ENCODE assay signal across 8 mouse cellular contexts in the genomic region with DNA sequence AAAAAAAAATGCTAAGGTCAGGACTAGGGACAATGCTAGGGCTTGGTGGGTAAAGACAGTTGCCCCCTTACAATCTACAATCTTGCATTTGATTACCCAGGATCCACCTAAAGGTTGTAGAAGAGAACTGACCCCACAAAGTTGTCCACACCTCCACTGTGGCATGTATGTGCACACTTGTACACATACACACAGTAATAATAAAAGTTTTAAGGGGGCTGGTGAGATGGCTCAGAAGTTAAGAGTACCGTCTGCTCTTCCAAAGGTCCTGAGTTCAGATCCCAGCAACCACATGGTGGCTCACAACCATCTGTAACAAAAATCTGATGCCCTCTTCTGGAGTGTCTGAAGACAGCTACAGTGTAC. TPM values are rescaled to one million over a fixed set of nuclear protein-coding genes. Genes with fewer than 3 reads are reported as not detected.
DNase-seq lines count a peak whose midpoint lies in the region; ATAC-seq and TF ChIP-seq lines count a peak whose summit lies in the region.

No protein-coding gene starts in this region.

- H3K4me1 ChIP-seq in MEL (ENCODE audit: control insufficient read depth in 1 of 2, insufficient read depth in 2 of 2, low read length in 2 of 2), result peaks cover 6% of the 10 kb centered on the region in 2 experiments; a peak in 3 of 4 replicates
- H3K4me1 ChIP-seq in embryonic facial prominence, embryonic 15.5 days, result peaks cover 20% of the 10 kb centered on the region

- 89% methylated on average over 1 of the region's 1 CpGs for WGBS in embryonic facial prominence, embryonic 15.5 days
- WGBS in macrophage (ENCODE audit: missing documents), result 50% methylated on average over 1 of the region's 1 CpGs

- H3K4me2 ChIP-seq in embryonic facial prominence, embryonic 15.5 days (replicated peaks), result peak overlapping the region; percentile 80

- H3K9ac ChIP-seq in MEL (ENCODE audit: control insufficient read depth, low read depth, low read length, poor library complexity, severe bottlenecking), result peak overlapping the region; percentile 83
- H3K9ac ChIP-seq in embryonic facial prominence, embryonic 15.5 days, result no peak overlapping the region

- no peak for ATAC-seq in embryonic facial prominence, embryonic 15.5 days (ENCODE audit: insufficient number of reproducible peaks, low FRiP score, low TSS enrichment, low read depth)
- no peak for ATAC-seq in erythroid progenitor cell, adult 5-6 weeks (replicated peaks; ENCODE audit: low FRiP score, poor library complexity, severe bottlenecking)

- H3K4me3 ChIP-seq in MEL (ENCODE audit: control insufficient read depth in 1 of 2, insufficient read depth in 1 of 2, low read depth in 2 of 2, low read length in 2 of 2), result peak overlapping the region; percentile 74 to 84
- H3K4me3 ChIP-seq in embryonic facial prominence, embryonic 15.5 days (replicated peaks), result peak overlapping the region; percentile 99; the same call in 1 of the 2 replicates
- H3K4me3 ChIP-seq in macrophage (ENCODE audit: inconsistent target), result peak overlapping the region; percentile 96; the same call in 1 of the 2 replicates

- peak; percentile 3 for DNase-seq in kidney, adult 11 months
- no peak for DNase-seq in kidney, postnatal 25 days
- DNase-seq in MEL (ENCODE audit: low read depth, low spot score), result no peak
- no peak for DNase-seq in embryo, embryonic 11 days
- DNase-seq in spleen, postnatal 14 days (ENCODE audit: low spot score in 2 of 2), result no peak

- TF ChIP-seq EP300 in MEL (IDR thresholded peaks at IDR 0.05; ENCODE audit: low read depth in 1 of 2, low read length in 2 of 2), result no peak

- no peak for TF ChIP-seq POLR2A in MEL (IDR thresholded peaks at IDR 0.05; ENCODE audit: control insufficient read depth in 1 of 2, insufficient read depth in 1 of 2, low read depth in 1 of 2, low read length in 2 of 2, poor library complexity in 1 of 2)

- H3K27me3 ChIP-seq in MEL (ENCODE audit: control insufficient read depth in 1 of 2, insufficient read depth in 2 of 2, low read length in 2 of 2), result no peaks in the 10 kb centered on the region
- no peaks in the 10 kb centered on the region for H3K27me3 ChIP-seq in embryonic facial prominence, embryonic 15.5 days

- H3K36me3 ChIP-seq in MEL (ENCODE audit: control insufficient read depth in 1 of 2, insufficient read depth in 2 of 2, low read length in 2 of 2) (peaks cover 5 to 25% of the 10 kb centered on the region in 2 experiments; a peak in 3 of 4 replicates), macrophage (ENCODE audit: inconsistent target) (peaks cover 3% of the 10 kb centered on the region)
- H3K36me3 ChIP-seq in embryonic facial prominence, embryonic 15.5 days, result peaks cover 7% of the 10 kb centered on the region; the same call in 1 of the 2 replicates

- H3K27ac ChIP-seq in MEL (ENCODE audit: control insufficient read depth, low read depth, low read length) (peak overlapping the region; percentile 98), macrophage (no peak overlapping the region)
- no peak overlapping the region for H3K27ac ChIP-seq in embryonic facial prominence, embryonic 15.5 days (replicated peaks)

- no peak; a peak in 1 of 6 replicates for TF ChIP-seq CTCF in MEL (IDR thresholded peaks at IDR 0.05 in 2 of 3, conservative IDR thresholded peaks at IDR 0.05 in 1 of 3; ENCODE audit: control insufficient read depth in 1 of 3, insufficient read depth in 1 of 3, low read depth in 2 of 3, low read length in 3 of 3, poor library complexity in 1 of 3, severe bottlenecking in 1 of 3)

- no peaks in the 10 kb centered on the region for H3K9me3 ChIP-seq in MEL (replicated peaks; ENCODE audit: insufficient read depth, low read length)
- H3K9me3 ChIP-seq in embryonic facial prominence, embryonic 15.5 days (replicated peaks), result no peaks in the 10 kb centered on the region

- H3K79me2 ChIP-seq in MEL (ENCODE audit: control insufficient read depth, insufficient read depth, low read length, poor library complexity) (peaks cover 26% of the 10 kb centered on the region), macrophage (ENCODE audit: inconsistent target) (peaks cover 34% of the 10 kb centered on the region)

- no peak for TF ChIP-seq RAD21 in MEL (IDR thresholded peaks at IDR 0.05; ENCODE audit: low read depth, low read length)

TF ChIP-seq in MEL, 35 proteins besides CTCF, POLR2A, EP300 and RAD21:
- no peak for TF ChIP-seq USF2 (IDR thresholded peaks at IDR 0.05; ENCODE audit: borderline replicate concordance in 1 of 2, insufficient read depth in 1 of 2, low read depth in 1 of 2, low read length in 2 of 2)
- TF ChIP-seq MAX (IDR thresholded peaks at IDR 0.05; ENCODE audit: low read length), result no peak
- no peak for TF ChIP-seq MAZ (IDR thresholded peaks at IDR 0.05; ENCODE audit: low read depth, low read length)
- TF ChIP-seq GABPA (IDR thresholded peaks at IDR 0.05; ENCODE audit: low read depth, low read length), result no peak
- TF ChIP-seq SIN3A (IDR thresholded peaks at IDR 0.05; ENCODE audit: low read length), result no peak
- TF ChIP-seq JUND (IDR thresholded peaks at IDR 0.05; ENCODE audit: low read depth, low read length), result no peak
- TF ChIP-seq RCOR1 (IDR thresholded peaks at IDR 0.05; ENCODE audit: low read depth, low read length), result no peak
- peak; percentile 69 for TF ChIP-seq TBP (IDR thresholded peaks at IDR 0.05; ENCODE audit: low read depth, low read length)

RNA-seq across cellular contexts. Expression of a gene that starts 1.6 kb away (rescaled TPM):
- 232 and 283 TPM in 2 replicates for total RNA-seq in MEL (2012; rRNA removed)
- polyA plus RNA-seq in MEL (2012; ENCODE audit: insufficient read depth in 1 of 2, insufficient read length in 2 of 2, low read depth in 1 of 2, low replicate concordance in 2 of 2, missing spikeins in 1 of 2) (100 to 1,000 TPM; 142 to 174 TPM), macrophage (2018) (128 to 178 TPM (median 178 TPM) in 3 replicates)
- 266 and 270 TPM in 2 replicates for polyA plus RNA-seq in embryonic facial prominence, embryonic 15.5 days (2015; fragmentation: Nextera tagmentation; extraction: Ambion mirVana)
- total RNA-seq in macrophage (2018; cell fraction: chromatin; rRNA removed), result 100 to 1,000 TPM in 15 of 26 experiments, 10 to 100 TPM in 11; 52.0 to 145 (median 105) TPM
- total RNA-seq in macrophage (2018; cell fraction: cytosol; rRNA removed), result 100 to 1,000 TPM; 101 to 206 (median 139) TPM
- 100 to 1,000 TPM in 23 of 26 experiments, 10 to 100 TPM in 3; 73.0 to 417 (median 170) TPM for total RNA-seq in macrophage (2018; cell fraction: nucleus; rRNA removed)
- total RNA-seq in erythroid progenitor cell, adult 5-6 weeks (2015; ENCODE audit: low replicate concordance), result 96.4 and 165 TPM in 2 replicates
- total RNA-seq in erythroid progenitor cell, adult 5-6 weeks (2017; ENCODE audit: low replicate concordance), result 169 and 238 TPM in 2 replicates

RNA-seq across cellular contexts. Expression of a gene that starts 28.2 kb away (rescaled TPM):
- total RNA-seq in MEL (2012; rRNA removed), result 32.1 and 35.0 TPM in 2 replicates
- polyA plus RNA-seq in MEL (2012; ENCODE audit: insufficient read depth in 1 of 2, insufficient read length in 2 of 2, low read depth in 1 of 2, low replicate concordance in 2 of 2, missing spikeins in 1 of 2) (10 to 100 TPM in 1 of 2 experiments, not detected in 1; 59.7 TPM), macrophage (2018) (54.3 to 64.2 TPM (median 56.4 TPM) in 3 replicates)
- 101 TPM in 2 replicates for polyA plus RNA-seq in embryonic facial prominence, embryonic 15.5 days (2015; fragmentation: Nextera tagmentation; extraction: Ambion mirVana)
- total RNA-seq in macrophage (2018; cell fraction: chromatin; rRNA removed), result 10 to 100 TPM in 23 of 26 experiments, 1 to 10 TPM in 3; 6.0 to 58.3 (median 30.8) TPM
- total RNA-seq in macrophage (2018; cell fraction: cytosol; rRNA removed), result 10 to 100 TPM; 38.1 to 64.4 (median 49.5) TPM
- 10 to 100 TPM; 14.0 to 64.4 (median 28.3) TPM for total RNA-seq in macrophage (2018; cell fraction: nucleus; rRNA removed)
- 6.8 and 9.6 TPM in 2 replicates for total RNA-seq in erythroid progenitor cell, adult 5-6 weeks (2015; ENCODE audit: low replicate concordance)
- total RNA-seq in erythroid progenitor cell, adult 5-6 weeks (2017; ENCODE audit: low replicate concordance), result 6.7 and 16.0 TPM in 2 replicates

RNA-seq across cellular contexts. Expression of a gene that starts 42.2 kb away (rescaled TPM):
- 26.7 and 31.1 TPM in 2 replicates for total RNA-seq in MEL (2012; rRNA removed)
- polyA plus RNA-seq in MEL (2012; ENCODE audit: insufficient read depth in 1 of 2, insufficient read length in 2 of 2, low read depth in 1 of 2, low replicate concordance in 2 of 2, missing spikeins in 1 of 2), result 10 to 100 TPM in 1 of 2 experiments, not detected in 1; 33.3 TPM
- 26.8 and 30.4 TPM in 2 replicates for polyA plus RNA-seq in embryonic facial prominence, embryonic 15.5 days (2015; fragmentation: Nextera tagmentation; extraction: Ambion mirVana)
- total RNA-seq in macrophage (2018; cell fraction: chromatin; rRNA removed), result 10 to 100 TPM in 7 of 26 experiments, 1 to 10 TPM in 19; 1.4 to 16.4 (median 7.1) TPM
- total RNA-seq in macrophage (2018; cell fraction: cytosol; rRNA removed), result 1 to 10 TPM in 16 of 26 experiments, under 1 TPM in 10; 0.50 to 3.0 (median 1.2) TPM
- 10 to 100 TPM in 1 of 26 experiments, 1 to 10 TPM in 25; 1.4 to 22.8 (median 3.5) TPM for total RNA-seq in macrophage (2018; cell fraction: nucleus; rRNA removed)
- 0.75 to 9.6 TPM (median 1.6 TPM) in 3 replicates for polyA plus RNA-seq in macrophage (2018)
- 14.8 and 37.3 TPM in 2 replicates for total RNA-seq in erythroid progenitor cell, adult 5-6 weeks (2015; ENCODE audit: low replicate concordance)
- 23.0 and 27.6 TPM in 2 replicates for total RNA-seq in erythroid progenitor cell, adult 5-6 weeks (2017; ENCODE audit: low replicate concordance)

RNA-seq across cellular contexts. Expression of a gene that starts 52.6 kb away (rescaled TPM):
- not detected in 2 replicates for total RNA-seq in MEL (2012; rRNA removed)
- polyA plus RNA-seq in MEL (2012; ENCODE audit: insufficient read depth in 1 of 2, insufficient read length in 2 of 2, low read depth in 1 of 2, low replicate concordance in 2 of 2, missing spikeins in 1 of 2), result not detected
- 48.2 and 53.9 TPM in 2 replicates for polyA plus RNA-seq in embryonic facial prominence, embryonic 15.5 days (2015; fragmentation: Nextera tagmentation; extraction: Ambion mirVana)
- total RNA-seq in macrophage (2018; cell fraction: chromatin; rRNA removed), result 1 to 10 TPM in 1 of 26 experiments, not detected in 25; 2.7 TPM
- not detected for total RNA-seq in macrophage (2018; cell fraction: cytosol; rRNA removed)
- not detected for total RNA-seq in macrophage (2018; cell fraction: nucleus; rRNA removed)
- polyA plus RNA-seq in macrophage (2018), result not detected in 3 replicates
- not detected in 2 replicates for total RNA-seq in erythroid progenitor cell, adult 5-6 weeks (2015; ENCODE audit: low replicate concordance)
- not detected in 2 replicates for total RNA-seq in erythroid progenitor cell, adult 5-6 weeks (2017; ENCODE audit: low replicate concordance)
